Mouse (Mus musculus): Measurements from ENCODE around the gene Clcnkb. TPM values are rescaled to one million over a fixed set of nuclear protein-coding genes. Genes with fewer than 3 reads are reported as not detected.
A peak's percentile ranks its signal among the peaks of the same experiment; 100 is the strongest.

Clcnkb gene
- polyA plus RNA-seq, 1 experiment from 2014 or later = 161 TPM

GRCm38 (mm10) chr4:141398545-141398944, 17.3 kb downstream of the Clcnkb start, which contains the start of gene Clcnka:
TSS of gene Clcnka (minus strand) at chr4:141398724.
- peak; percentile 53; the same call in 1 of the 2 replicates for ATAC-seq (replicated peaks; ENCODE audit: low FRiP score, low read depth)
- Histone ChIP-seq H3K4me1 (replicated peaks; ENCODE audit: insufficient read depth, low read length) (0 out of 2 replicates have a peak, but pooled peaks cover 4% of the 10 kb centered on the region), H3K4me2 (ENCODE audit: low read length) (peak within 1 kb of the TSS; percentile 19), H3K9me3 (replicated peaks; ENCODE audit: low read length) (no peaks in the 10 kb centered on the region), H3K9ac (ENCODE audit: low read depth, low read length) (peak within 1 kb of the TSS; percentile 35; the same call in 1 of the 2 replicates), H3K4me3 (replicated peaks; ENCODE audit: low read depth, low read length) (no peak within 1 kb of the TSS), H3K36me3 (ENCODE audit: insufficient read depth, low read length) (no peaks in the 10 kb centered on the region), H3K27ac (peak within 1 kb of the TSS; percentile 68), H3K27me3 (ENCODE audit: insufficient read depth, low read length) (no peaks in the 10 kb centered on the region)
- peak; percentile 11 for DNase-seq (ENCODE audit: low spot score)
- TF ChIP-seq CTCF (IDR thresholded peaks at IDR 0.05; ENCODE audit: low read depth) = no peak
- 39% methylated on average over 12 of the region's 12 CpGs for WGBS

DNA sequence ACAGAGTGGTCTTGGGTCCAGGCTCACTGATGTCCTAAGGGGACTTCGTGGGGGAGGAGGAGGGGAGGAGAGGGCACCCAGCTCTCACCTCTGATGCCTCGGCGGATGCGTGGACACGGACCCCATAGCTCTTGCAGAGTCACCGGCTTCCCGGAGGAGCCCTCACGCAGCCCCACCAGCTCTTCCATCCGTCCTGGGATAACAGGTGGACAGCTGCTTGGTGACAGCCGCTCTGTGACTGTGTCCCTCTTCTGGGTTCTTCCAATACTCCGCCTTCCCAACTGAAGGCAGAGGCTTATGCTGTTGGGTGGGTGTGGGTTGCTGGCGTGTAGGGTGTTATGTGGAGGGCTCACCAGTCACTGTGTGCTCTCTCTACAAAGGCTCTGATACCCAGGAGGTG, 18.0 kb downstream of the Clcnkb start:
- 68% methylated on average over 12 of the region's 12 CpGs for WGBS
- Histone ChIP-seq H3K27me3 (ENCODE audit: insufficient read depth, low read length) (no peaks in the 10 kb centered on the region), H3K27ac (no peak overlapping the region; the same call in 1 of the 2 replicates), H3K36me3 (ENCODE audit: insufficient read depth, low read length) (no peaks in the 10 kb centered on the region), H3K4me2 (ENCODE audit: low read length) (peak overlapping the region; percentile 19), H3K9ac (ENCODE audit: low read depth, low read length) (no peak overlapping the region), H3K4me1 (replicated peaks; ENCODE audit: insufficient read depth, low read length) (0 out of 2 replicates have a peak, but pooled peaks cover 4% of the 10 kb centered on the region), H3K4me3 (replicated peaks; ENCODE audit: low read depth, low read length) (no peak overlapping the region), H3K9me3 (replicated peaks; ENCODE audit: low read length) (no peaks in the 10 kb centered on the region)
- DNase-seq (ENCODE audit: low spot score) (no peak), ATAC-seq (replicated peaks; ENCODE audit: low FRiP score, low read depth) (no peak)
- TF ChIP-seq CTCF (IDR thresholded peaks at IDR 0.05; ENCODE audit: low read depth) = no peak

- H3K9ac ChIP-seq (ENCODE audit: low read depth, low read length) = 0 out of 2 replicates have a peak overlapping the region, but pooled peaks have one; percentile 9
- H3K9me3 ChIP-seq (replicated peaks; ENCODE audit: low read length) = no peaks in the 10 kb centered on the region
- H3K36me3 ChIP-seq (ENCODE audit: insufficient read depth, low read length) = no peaks in the 10 kb centered on the region
- H3K4me3 ChIP-seq (replicated peaks; ENCODE audit: low read depth, low read length) = no peak overlapping the region
- peak overlapping the region; percentile 37 for H3K4me2 ChIP-seq (ENCODE audit: low read length)
- DNase-seq (ENCODE audit: low spot score) = peak; percentile 41
- H3K4me1 ChIP-seq (replicated peaks; ENCODE audit: insufficient read depth, low read length) = 0 out of 2 replicates have a peak, but pooled peaks cover 4% of the 10 kb centered on the region
- 15% methylated on average over 16 of the region's 16 CpGs for WGBS
- no peak overlapping the region for H3K27ac ChIP-seq
- no peaks in the 10 kb centered on the region for H3K27me3 ChIP-seq (ENCODE audit: insufficient read depth, low read length)
- no peak for TF ChIP-seq CTCF (IDR thresholded peaks at IDR 0.05; ENCODE audit: low read depth)
- peak; percentile 41 for ATAC-seq (replicated peaks; ENCODE audit: low FRiP score, low read depth)
Measured at GRCm38 (mm10) chr4:141394751-141395150, 21.1 kb downstream of the Clcnkb start.

- no peaks in the 10 kb centered on the region for H3K27me3 ChIP-seq (ENCODE audit: insufficient read depth, low read length)
- H3K9ac ChIP-seq (ENCODE audit: low read depth, low read length) = no peak overlapping the region
- DNase-seq (ENCODE audit: low spot score) = no peak
- no peak overlapping the region for H3K4me3 ChIP-seq (replicated peaks; ENCODE audit: low read depth, low read length)
- no peaks in the 10 kb centered on the region for H3K9me3 ChIP-seq (replicated peaks; ENCODE audit: low read length)
- TF ChIP-seq CTCF (IDR thresholded peaks at IDR 0.05; ENCODE audit: low read depth) = no peak
- no peak overlapping the region for H3K27ac ChIP-seq
- 0 out of 2 replicates have a peak, but pooled peaks cover 4% of the 10 kb centered on the region for H3K4me1 ChIP-seq (replicated peaks; ENCODE audit: insufficient read depth, low read length)
- no peak overlapping the region for H3K4me2 ChIP-seq (ENCODE audit: low read length)
- H3K36me3 ChIP-seq (ENCODE audit: insufficient read depth, low read length) = no peaks in the 10 kb centered on the region
- no peak for ATAC-seq (replicated peaks; ENCODE audit: low FRiP score, low read depth)
- WGBS = 77% methylated on average over 12 of the region's 12 CpGs
Measured at GRCm38 (mm10) chr4:141391293-141391692, 24.5 kb downstream of the Clcnkb start.

GRCm38 (mm10) chr4:141389366-141390150, 26.3 kb downstream of the Clcnkb start:
- TF ChIP-seq CTCF (IDR thresholded peaks at IDR 0.05; ENCODE audit: low read depth) = no peak

GRCm38 (mm10) chr4:141387933-141388332, 27.9 kb downstream of the Clcnkb start:
- H3K9ac ChIP-seq (ENCODE audit: low read depth, low read length) = no peak overlapping the region
- no peaks in the 10 kb centered on the region for H3K36me3 ChIP-seq (ENCODE audit: insufficient read depth, low read length)
- no peak for TF ChIP-seq CTCF (IDR thresholded peaks at IDR 0.05; ENCODE audit: low read depth)
- no peaks in the 10 kb centered on the region for H3K4me1 ChIP-seq (replicated peaks; ENCODE audit: insufficient read depth, low read length)
- 68% methylated on average over 5 of the region's 5 CpGs for WGBS
- H3K27me3 ChIP-seq (ENCODE audit: insufficient read depth, low read length) = 0 out of 2 replicates have a peak, but pooled peaks cover 6% of the 10 kb centered on the region
- H3K4me3 ChIP-seq (replicated peaks; ENCODE audit: low read depth, low read length) = no peak overlapping the region
- DNase-seq (ENCODE audit: low spot score) (no peak), ATAC-seq (replicated peaks; ENCODE audit: low FRiP score, low read depth) (peak; percentile 18; the same call in 1 of the 2 replicates)
- no peak overlapping the region for H3K27ac ChIP-seq
- no peak overlapping the region for H3K4me2 ChIP-seq (ENCODE audit: low read length)
- no peaks in the 10 kb centered on the region for H3K9me3 ChIP-seq (replicated peaks; ENCODE audit: low read length)

More at GRCm38 (mm10) chr4:141389366-141390150, 26.3 kb downstream of the Clcnkb start:
- H3K27ac ChIP-seq = no peak overlapping the region
- H3K4me1 ChIP-seq (replicated peaks; ENCODE audit: insufficient read depth, low read length) = no peaks in the 10 kb centered on the region
- H3K4me3 ChIP-seq (replicated peaks; ENCODE audit: low read depth, low read length) = no peak overlapping the region
- H3K9me3 ChIP-seq (replicated peaks; ENCODE audit: low read length) = no peaks in the 10 kb centered on the region
- no peak for ATAC-seq (replicated peaks; ENCODE audit: low FRiP score, low read depth)
- no peaks in the 10 kb centered on the region for H3K36me3 ChIP-seq (ENCODE audit: insufficient read depth, low read length)
- H3K9ac ChIP-seq (ENCODE audit: low read depth, low read length) = no peak overlapping the region
- DNase-seq (ENCODE audit: low spot score) = no peak
- WGBS = 67% methylated on average over 18 of the region's 18 CpGs
- 0 out of 2 replicates have a peak, but pooled peaks cover 2% of the 10 kb centered on the region for H3K27me3 ChIP-seq (ENCODE audit: insufficient read depth, low read length)
- H3K4me2 ChIP-seq (ENCODE audit: low read length) = no peak overlapping the region
